Mouse (Mus musculus): ENCODE measurements at regions not wholly inside any gene's neighbourhood (a gene's known extent, or its start where the extent isn't known, plus 50 kb on each side); places are given as distances from the start of the nearest gene placed in this dataset.

DNA sequence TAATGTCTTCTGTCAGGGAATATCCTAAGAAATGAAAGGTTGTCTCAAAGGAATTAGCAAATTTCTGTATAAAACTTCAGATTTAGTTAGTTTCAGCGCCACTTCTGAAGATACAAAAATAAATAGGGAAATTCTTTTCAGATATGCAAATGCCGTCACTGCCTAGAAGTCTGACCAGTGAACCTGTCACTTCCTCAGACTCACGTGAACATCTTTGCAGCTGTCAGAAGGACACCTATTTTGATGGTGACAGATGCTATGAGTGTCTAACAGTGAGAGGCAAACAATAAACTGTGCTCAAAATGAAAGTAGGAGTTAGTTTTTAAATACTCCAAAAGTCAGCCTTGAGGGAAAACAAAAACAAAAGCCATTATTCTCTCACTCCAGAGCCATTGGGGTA, 57.5 kb upstream of the Igf1r start:
- DNase-seq, result no peak

DNA sequence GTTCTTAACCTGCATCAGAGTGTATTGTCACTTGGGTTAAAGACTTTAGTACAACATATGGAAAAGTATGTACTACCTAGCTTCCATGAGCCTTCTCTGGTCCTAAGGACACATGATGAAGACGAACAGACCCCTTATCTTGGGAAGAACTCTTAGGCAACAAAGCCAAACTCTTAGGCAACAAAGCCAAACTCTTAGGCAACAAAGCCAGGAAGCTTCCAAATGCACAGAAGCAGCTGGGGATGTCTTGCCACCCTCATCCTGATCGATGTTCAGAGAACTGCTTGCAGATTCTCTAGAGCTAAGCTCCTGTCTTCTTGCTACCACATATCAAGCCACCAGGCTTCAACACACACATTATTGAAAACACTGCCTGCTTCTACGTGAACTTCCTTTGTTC, 59.7 kb upstream of the Igf1r start:
- DNase-seq, result no peak

DNA sequence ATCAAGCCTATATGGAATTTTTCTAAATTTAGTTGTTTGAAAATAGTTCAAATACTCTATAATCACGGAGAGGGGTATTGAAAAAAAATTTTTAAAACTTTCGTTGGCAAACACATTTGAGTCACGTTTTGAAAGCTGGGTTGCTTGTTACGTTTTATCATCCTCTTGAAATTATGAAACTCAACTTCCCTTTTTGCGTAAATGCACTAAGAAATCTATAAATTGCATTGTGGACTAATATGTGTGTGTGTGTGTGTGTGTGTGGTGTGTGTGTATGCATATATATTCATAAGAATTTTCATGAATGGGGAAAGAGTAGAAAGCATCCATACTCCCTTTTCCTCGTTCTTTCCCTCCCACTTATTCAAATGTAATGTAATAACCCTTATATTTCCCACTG, 69.6 kb upstream of the Igf1r start:
- DNase-seq, result no peak

DNA sequence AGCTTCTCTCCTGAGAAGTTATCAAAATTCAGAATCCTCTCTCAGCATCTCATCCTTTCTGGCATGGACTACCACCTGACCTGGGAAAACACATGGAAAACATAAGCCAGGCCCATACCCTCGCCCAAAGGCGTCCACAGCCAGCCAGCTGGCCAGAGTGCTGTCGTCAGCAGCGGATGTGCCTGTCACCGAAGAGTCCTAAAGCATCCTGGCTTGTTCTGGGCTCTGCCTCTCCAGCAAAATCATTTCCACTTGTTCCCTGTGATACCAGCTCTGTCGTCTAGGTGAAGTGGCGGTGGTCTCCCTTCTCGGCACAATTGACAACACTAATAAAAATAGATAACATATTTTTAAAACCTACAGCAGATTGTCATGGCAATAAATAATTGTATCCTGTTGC, 70.0 kb upstream of the Igf1r start:
- no peak for DNase-seq

DNA sequence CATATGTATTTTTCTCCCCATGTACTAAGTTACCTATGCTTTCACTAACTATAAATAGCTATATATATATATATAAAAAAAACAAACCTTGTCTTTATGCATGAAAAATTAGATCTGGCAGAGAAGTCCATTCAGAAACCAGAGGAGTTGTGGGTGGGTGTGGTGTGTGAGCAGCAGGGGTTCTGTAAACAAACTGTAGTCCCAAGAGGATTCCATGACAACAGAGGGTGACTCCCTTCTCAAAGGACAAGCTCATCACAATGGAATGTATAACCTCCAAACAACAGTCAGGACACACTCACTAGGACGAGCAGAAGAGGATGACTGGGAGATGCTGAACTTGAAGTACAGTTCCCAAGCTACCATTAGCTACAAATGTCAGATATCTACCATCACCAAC, 74.4 kb upstream of the Igf1r start:
- no peak for DNase-seq

DNA sequence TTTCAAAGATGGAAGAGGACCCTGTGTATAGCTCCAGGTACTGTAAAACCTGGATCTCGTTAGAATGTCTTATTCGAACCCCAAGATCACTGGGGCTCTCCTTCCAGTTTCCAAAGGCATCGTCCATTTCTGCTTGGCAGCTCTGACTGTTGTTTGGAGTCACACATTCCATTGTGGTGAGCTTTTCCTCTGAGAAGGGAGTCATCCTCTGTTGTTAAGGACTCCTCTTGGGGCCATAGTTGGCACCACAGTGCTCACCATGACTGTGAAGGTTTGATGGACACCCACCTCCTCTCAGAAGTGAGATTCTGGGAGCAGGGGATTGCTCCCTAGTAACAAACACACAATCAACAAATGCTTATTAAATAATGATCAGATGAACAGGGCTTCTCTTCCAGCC, 75.0 kb upstream of the Igf1r start:
- no peak for DNase-seq

DNA sequence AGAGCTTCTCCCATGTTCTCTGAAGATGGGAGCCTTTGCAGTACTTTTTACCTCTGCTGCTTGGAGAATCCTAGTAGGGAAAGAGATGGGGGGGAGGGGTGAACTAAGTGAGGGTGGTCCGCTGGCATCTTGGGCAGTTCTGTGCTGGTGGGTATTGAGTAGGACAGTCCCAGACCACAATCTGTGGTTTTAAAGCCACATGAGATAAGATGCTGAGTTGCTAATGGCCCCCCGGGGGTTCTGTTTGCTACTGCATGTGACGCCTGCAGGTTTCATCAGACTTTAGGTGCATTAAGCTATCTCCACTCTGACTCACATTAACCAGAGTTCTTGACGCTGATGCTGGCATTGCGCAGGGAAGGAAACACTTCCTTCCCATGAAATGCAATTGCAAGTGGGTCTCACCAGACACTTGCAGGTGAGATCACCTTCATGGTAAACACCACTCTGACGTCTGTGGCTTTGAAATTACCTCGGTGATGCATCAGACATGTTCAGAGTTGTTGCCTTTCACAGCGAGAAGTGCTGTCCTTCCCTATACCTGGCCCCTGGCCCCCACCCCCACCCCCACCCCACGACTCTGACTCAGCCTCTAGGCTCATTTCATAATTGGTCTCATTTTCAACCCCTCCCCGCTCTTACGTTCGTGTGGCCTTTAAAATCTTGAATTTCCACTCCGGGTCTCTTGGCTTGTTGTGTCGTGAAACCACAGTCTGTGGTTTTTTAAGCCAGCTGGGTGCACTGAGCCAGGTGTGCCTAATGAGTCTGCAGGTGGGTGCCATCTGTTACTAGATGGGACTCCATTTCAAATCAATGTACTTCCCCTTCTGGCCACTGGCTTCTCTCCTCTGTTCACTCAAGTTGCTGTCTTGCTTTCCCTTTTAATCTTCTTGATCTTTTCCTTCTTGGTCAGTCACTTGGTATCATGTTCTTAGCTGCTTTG, 94.8 kb upstream of the Synm start:
- no peak for DNase-seq

DNA sequence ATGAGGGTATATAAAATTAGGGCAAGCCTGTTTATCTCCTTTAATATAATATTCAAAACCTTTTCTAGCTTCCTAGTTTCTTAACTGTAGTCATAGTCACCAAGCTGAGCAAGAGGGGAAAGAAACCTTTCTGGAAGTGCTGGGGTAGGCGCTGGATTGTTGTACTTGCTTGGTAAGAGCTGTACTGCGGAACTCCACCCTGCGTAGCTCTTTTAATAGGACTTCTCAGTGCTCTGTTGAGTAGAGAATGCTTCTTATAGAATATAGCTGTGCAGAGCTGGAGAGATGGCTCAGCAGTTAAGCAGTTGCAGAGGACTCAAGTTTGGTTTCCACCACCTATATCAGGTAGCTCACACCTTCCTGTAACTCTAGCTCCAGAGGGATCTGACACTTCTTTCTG, 93.3 kb upstream of the Synm start:
- DNase-seq, result no peak

DNA sequence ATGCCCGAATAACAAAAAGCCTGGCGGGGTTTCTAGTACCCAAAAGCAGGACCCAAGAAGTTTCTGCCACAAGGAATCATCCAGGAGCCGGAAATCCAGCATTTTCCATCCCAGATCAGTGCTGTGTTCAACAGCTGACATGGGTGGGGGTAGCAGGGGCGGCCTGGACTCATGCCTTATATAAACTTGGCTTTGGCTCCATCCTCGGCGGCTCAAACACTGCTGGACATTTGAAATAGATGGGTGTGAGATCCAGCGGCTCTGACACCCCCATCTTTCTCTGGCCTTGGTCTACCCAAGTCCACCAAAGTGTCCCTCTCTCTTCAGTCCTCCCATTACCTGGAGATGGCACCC, 89.9 kb upstream of the Synm start:
- DNase-seq, result no peak

DNA sequence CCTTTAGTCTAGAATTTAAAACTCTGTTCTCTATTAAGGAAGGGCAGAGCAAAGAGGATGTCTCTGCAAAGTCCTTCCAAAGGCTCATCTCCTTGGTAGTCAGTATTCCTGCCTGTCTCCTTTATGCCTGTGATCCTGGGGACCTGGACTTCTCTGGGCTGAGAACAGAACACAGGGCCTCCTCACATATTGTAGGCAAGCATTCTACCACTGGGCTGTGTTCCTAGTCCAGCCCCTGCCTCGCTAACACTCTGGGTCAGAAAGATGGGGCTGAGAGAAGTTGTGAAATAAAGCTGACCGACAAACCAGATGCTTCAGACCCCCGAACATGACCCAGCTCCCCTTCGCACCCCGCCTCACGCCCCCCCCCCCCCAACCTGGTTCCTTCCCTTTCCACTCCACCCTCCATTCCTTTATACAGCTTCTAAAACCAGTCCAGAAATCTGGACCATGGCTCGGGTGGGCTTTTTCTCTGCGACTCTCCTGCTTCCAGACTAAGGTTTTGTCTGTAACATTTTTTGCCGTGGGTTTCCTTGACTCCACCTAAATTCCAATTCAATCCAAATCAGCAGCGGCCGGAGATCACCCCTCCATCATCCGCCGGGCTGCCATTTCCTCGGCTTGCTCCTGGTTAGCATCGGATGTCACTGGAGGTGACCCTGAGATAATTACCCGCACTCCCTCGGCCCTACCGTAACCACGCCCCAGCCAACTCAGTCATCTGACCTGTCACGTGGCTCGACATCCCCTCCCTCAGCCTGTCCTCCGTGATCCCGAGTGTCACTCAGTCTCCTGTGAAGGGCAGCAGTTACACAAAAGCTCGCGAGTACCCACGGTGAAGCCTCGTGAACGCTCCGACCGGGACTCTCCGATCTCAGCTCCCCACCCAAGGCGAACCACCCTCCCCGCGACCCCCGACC, 89.3 kb upstream of the Synm start:
- peak; percentile 55 for DNase-seq

DNA sequence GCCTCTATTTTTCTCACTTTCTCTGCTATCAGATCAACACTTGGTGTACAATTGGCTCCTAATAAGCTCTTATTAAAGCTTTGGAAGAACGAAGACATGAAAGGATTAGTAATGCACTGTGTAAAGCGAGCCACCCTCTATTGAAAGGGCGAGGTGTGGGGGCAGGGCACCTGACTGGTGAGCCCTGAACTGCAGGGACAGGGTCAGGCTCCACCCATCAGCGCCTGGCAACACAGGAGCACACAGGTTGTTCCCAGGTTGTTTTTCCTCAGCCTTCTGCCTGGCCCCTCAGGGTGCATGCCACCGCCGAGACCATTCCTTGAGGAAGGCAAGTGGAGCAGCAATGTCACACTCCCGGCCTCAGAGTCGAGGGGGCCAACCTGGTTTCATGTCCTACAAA, 87.3 kb upstream of the Synm start:
- no peak for DNase-seq

DNA sequence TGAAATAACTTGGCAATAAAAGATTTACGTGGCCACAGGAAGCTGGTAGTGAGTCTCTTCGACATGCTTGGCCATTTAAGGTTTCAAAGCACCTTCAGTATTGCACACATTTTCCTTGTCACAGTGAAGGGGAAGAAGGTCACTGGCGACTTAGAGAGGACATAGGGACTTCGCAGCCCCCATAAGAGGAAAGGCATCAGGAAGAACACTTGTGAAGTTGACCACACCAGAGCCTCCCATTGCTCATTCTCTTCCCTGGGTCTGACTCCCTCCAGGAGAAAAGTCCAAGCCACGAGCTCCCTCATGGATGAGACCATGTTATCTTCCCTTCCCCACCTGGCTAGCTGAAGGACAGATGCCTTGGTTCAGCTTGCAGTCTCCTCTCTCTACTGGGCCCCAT, 77.4 kb upstream of the Synm start:
- no peak for DNase-seq

DNA sequence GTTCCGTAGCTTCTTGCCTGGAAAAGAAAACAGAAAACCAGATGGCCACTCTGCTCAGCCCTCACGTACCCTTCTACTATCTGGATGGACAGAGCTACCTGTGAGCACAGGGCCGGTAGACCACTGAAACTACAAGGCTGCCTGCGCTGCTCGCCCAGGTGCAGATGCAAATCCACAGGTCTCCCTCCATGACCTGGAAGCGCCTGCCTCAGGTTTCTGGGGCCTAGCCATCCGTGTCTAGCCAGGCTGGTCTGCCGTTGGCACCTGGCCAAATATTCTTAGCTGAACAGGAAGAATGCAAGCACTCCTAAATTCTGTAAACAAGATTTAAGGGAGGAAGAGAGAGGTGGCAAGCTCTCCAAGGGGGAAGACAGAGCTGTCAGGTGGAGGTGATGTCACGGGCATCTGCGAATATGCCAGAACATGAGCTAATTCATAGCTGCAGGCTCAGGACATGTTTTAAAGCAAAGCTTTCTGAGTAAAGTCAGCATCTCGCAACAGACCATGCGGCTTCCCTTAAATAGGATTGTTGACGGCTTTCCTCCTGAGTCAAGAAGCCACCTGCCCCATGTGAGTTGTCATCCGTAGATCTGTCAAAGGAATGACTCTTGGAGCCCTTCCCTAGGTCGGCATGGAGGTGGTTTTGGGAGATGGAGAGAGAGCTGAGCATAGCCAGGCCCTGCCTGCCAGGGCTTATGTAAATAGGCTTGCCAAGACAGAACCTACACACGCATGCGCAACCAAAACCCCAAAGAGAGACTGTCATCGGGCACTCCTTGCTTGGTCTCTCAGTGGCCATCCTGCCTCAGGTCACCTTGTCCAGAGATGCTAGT, 76.8 kb upstream of the Synm start:
- DNase-seq, result no peak

DNA sequence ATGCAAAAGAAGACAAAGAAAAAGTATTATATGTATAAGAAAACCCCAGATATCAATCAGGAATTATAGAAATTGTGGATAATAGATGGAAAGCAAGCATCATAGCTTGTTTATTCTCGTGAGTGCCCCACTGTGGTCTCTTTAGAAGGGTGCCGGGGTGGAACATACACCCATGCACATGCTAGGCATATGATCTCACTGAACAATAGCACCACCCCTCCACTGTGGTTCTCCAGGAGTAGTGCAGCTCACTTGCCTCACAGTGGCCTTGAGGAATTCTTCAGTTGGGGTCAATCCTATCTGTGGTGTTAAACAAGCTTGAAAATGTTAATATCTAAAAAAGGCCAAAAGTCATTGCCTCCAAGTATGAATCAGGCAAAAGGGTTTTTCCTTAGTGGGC, 72.2 kb upstream of the Synm start:
- DNase-seq, result no peak

DNA sequence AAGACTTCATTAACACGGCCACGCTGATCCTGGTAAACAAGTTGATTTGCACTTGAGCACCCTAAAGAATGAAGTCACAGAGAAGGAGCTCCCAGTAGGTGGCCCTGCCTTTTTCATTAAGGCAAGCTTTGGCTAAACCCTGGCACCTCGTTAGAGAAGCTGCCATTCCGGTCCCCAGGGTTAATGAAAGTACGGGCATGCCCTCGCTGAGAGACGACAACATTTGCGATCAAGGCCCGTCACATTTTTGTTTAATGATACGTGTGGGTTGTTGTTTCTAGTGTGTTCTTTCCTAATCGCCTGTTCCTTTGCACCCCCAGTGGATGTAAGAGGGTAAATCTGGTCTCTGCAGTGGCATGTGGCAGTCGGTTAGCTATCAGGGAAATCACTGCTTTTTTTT, 67.8 kb upstream of the Synm start:
- no peak for DNase-seq

DNA sequence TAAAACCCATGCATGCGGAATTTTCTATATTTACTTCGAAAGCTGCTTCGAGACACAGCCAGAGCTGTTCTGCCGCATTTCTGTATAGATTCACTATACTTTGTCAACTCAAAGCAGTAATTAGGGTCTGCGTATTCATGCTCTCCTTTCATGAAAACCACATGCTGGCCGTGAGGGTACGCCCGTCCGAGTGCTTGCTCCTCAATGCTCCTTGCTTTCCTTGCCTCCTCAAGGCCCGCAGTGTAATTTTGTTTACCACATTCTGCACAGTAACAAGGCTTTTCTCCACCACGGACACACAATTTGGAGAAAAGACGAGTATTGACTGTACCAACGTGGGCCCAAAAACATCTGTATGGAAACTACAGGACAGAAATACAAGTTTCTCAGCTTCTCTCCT, 67.4 kb upstream of the Synm start:
- DNase-seq, result no peak

DNA sequence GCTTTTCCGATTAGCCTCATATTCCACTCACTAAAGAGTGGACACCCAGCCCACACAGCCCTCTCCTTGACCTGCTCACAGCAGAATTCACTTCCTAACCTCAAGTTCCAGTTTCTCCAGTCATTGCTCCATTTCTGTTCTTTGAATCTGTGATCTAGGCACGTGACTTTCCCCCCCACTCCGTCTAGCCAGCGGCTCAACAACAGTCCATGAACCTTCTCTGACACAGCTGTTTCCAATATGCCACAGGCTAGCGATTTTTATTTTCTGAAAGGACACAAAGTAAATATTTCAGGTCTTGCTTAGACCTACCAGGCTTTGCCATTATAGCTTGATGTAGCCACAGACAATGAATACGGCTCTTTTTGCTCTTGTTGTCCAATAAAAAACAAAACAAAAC, 66.8 kb upstream of the Synm start:
- DNase-seq, result no peak

DNA sequence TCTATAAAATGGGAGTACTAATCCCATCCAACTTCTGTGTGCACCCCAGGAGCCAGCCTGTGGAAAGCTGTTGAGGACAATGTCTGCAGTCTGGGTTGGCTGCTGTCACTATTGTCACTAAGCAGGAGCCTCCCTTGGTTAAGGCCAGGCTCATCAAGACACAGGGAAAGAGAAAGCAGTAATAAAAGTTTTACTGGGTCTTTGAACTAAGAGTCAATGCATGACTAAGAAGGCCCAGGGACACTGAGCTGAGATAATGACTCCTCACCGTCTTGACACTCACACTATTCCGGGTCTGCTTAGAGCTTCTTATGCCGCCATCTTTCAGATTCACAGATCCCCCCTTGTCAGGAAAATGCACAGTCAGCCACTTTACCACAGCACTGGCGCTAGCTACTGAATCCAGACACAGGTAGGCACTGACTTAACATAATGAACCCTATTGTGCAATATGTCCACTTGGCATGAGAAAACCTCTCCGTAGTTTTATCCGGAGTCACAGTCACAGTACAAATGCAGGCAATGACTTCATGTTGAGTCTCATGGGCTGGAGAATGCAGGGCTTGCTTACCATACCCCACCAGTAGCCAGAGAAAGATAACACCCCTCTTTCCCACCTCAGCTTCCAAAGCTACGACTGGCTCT, 66.2 kb upstream of the Synm start:
- DNase-seq, result no peak

DNA sequence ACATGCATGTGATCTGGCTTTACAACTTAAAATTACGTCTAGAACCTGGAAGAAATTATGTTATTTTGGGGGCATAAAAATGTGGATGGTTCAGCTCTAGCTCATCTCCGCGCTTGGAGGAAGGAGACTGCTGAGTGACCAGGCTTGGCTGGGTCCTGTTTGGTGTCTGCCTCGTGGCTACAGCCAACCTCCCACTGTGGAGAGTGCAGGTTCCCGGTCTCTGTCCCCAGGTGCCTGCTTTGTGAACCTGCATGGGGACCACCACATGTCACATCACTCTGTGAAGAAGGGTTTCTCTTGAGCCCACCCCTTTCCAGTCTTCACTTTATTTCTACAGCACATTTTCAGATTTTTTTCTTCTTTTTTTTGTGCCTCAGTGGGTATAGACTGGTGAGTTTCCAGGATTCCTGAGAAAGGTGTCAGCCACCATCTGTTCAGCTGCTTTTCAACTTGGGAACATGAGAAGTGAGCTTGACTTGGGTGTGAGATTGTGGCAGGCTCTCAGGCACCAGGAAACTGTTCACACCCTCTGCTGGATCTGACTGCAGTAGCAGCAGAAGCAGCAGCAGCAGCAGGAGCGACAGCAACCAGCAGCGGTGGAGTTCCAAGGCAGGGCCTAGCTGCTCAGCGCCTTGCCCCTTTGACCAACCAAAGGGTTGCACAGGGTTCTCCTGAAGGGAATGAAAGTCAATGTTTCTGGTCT, 64.6 kb upstream of the Synm start:
- no peak for DNase-seq

DNA sequence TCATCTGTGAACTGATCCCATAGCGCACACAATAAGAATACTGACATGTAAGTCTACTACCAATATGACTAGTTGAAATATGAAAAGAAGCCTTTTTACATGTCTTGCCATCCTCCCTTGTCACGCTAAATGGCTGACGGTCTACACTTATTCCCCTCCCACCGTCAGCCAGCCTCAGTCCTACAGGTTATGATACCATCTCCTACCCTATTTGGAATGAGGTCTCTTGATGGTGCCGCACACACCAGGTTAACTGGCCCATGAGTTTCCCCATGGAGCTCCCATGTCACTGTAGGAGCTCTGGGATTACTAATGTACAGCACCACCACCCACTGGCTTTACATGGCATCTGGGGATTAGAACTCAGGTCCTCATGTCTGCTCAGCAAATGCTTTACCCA, 60.0 kb upstream of the Synm start:
- no peak for DNase-seq

DNA sequence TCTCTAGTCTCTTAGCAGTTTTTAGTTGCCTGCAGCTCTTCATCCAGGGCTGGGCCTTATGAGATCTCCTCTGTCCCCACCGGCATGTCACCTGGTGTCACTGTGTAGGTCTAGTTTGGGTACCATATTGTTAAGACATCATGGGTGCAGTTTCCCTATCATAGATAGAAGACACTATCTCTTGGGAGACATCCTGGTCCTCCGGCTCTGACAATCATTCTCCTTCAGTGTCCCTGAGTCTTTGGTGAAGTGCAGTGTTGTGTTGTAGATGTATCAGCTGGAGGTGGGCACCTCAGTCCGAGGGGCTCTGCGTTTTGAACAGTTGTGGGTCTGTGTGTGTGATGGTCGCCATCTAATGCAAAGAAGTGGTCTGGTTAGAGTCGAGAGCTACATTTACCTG, 58.0 kb upstream of the Synm start:
- DNase-seq, result no peak

DNA sequence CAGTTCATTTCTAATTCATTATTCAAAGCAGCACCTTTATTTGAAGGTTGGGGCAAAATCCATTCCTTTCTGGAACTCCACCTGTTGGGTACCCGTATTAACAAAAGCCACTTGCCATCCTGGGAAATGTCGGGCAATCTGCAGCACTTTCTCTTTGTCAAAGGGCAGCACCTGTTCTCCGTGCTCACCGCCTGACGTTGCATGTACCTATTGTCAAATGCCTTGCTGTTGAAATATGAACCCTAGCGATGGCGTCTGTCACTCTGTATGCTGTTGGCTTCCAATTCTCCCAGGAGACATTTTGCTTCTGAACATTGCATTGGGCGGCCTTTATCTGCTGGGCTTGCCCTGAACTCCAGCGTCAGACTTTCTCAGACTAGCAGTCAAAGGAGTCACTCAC, 55.3 kb upstream of the Synm start:
- no peak for DNase-seq

Measured in cerebellum, adult 9-10 months (tissue).